Mouse (Mus musculus) heart, postnatal 14 days (tissue): ENCODE measurements around the gene Large1. TPM values are rescaled to one million over a fixed set of nuclear protein-coding genes. Genes with fewer than 3 reads are reported as not detected.
"Not testable (repeated sequence)": the region's sequence is repeated elsewhere in the genome, so short reads cannot be mapped to it uniquely, and the experiment has no call there.

ENCODE experiments used
- DNase-seq, 2 experiments: peaks; one replicate each; pipeline ENCODE4 v3.0.0; 2021 to 2022
- intact Hi-C: fragments of 180-260 bp; cut with DNase I; formaldehyde crosslinking; loops from one replicate; pipeline ENCODE4 v1.15.1; 2025
- total RNA-seq, 2 experiments: library from RNA; stranded (reverse); gene quantifications; 2 replicates each; pipeline ENCODE4 v1.2.3; 2021

Gene Large1
- total RNA-seq, 2 experiments from 2014 or later = 28.6 to 28.7 TPM

- intact Hi-C loops = loop anchor here (10.0 kb wide), 1 partner anchor 197 kb away; no protein-coding TSS in a partner anchor
- DNase-seq = no peak
Observed at GRCm38 (mm10) chr8:73201854-73202253, 151.5 kb downstream of the Large1 start.

- DNase-seq = no peak
- intact Hi-C loops = no loop called here
Observed at GRCm38 (mm10) chr8:73197714-73198113, 155.6 kb downstream of the Large1 start.

GRCm38 (mm10) chr8:73188684-73189083, 164.7 kb downstream of the Large1 start:
- intact Hi-C loops = no loop called here
- DNase-seq = no peak

GRCm38 (mm10) chr8:73187381-73187780, 166.0 kb downstream of the Large1 start:
- intact Hi-C loops = no loop called here
- no peak for DNase-seq

GRCm38 (mm10) chr8:73178434-73178833, 174.9 kb downstream of the Large1 start:
- no peak for DNase-seq
- intact Hi-C loops = no loop called here

- DNase-seq = no peak
- intact Hi-C loops = no loop called here
Observed at GRCm38 (mm10) chr8:73172661-73173060, 180.7 kb downstream of the Large1 start.

- no peak for DNase-seq
- intact Hi-C loops = no loop called here
Observed at GRCm38 (mm10) chr8:73161994-73162393, 191.3 kb downstream of the Large1 start.

- intact Hi-C loops = no loop called here
- DNase-seq = no peak
Observed at GRCm38 (mm10) chr8:73161564-73161963, 191.8 kb downstream of the Large1 start.

GRCm38 (mm10) chr8:73160945-73161344, 192.4 kb downstream of the Large1 start:
- no peak for DNase-seq
- intact Hi-C loops = no loop called here

- intact Hi-C loops = no loop called here
- DNase-seq = no peak
Observed at GRCm38 (mm10) chr8:73147236-73147635, 206.1 kb downstream of the Large1 start.

GRCm38 (mm10) chr8:73142660-73143395, 210.5 kb downstream of the Large1 start:
- intact Hi-C loops = no loop called here
- DNase-seq = no peak

GRCm38 (mm10) chr8:73135397-73135796, 217.9 kb downstream of the Large1 start:
- no peak for DNase-seq
- intact Hi-C loops = no loop called here

GRCm38 (mm10) chr8:73132080-73132479, 221.3 kb downstream of the Large1 start:
- intact Hi-C loops = no loop called here
- no peak for DNase-seq

GRCm38 (mm10) chr8:73123864-73124499, 229.4 kb downstream of the Large1 start:
- no peak for DNase-seq
- intact Hi-C loops = no loop called here

GRCm38 (mm10) chr8:73112332-73112895, 240.9 kb downstream of the Large1 start:
- intact Hi-C loops = no loop called here
- DNase-seq = no peak

- intact Hi-C loops = no loop called here
- DNase-seq = no peak
Observed at GRCm38 (mm10) chr8:73104089-73104488, 249.3 kb downstream of the Large1 start.

- intact Hi-C loops = no loop called here
- DNase-seq = no peak
Observed at GRCm38 (mm10) chr8:73101069-73101468, 252.3 kb downstream of the Large1 start.

- DNase-seq, intact Hi-C loops: not testable (repeated sequence)
Observed at GRCm38 (mm10) chr8:73100607-73101006, 252.7 kb downstream of the Large1 start.

- no peak for DNase-seq
- intact Hi-C loops = no loop called here
Observed at GRCm38 (mm10) chr8:73099542-73099941, 253.8 kb downstream of the Large1 start.

- DNase-seq = no peak
- intact Hi-C loops = no loop called here
Observed at GRCm38 (mm10) chr8:73096952-73097351, 256.4 kb downstream of the Large1 start.

- intact Hi-C loops = not testable (repeated sequence)
- DNase-seq = peak in 1 of 2 experiments; percentile 19
Observed at GRCm38 (mm10) chr8:73077746-73078145, 275.6 kb downstream of the Large1 start.

GRCm38 (mm10) chr8:73061410-73061809, 291.9 kb downstream of the Large1 start:
- intact Hi-C loops = no loop called here
- no peak for DNase-seq
